Mouse (Mus musculus) forebrain, embryonic 11.5 days (tissue): ENCODE data around the gene Nt5dc3. TPM values are rescaled to one million over a fixed set of nuclear protein-coding genes. Genes with fewer than 3 reads are reported as not detected.

Experiments used
- polyA plus RNA-seq: library from polyadenylated mRNA; unstranded; fragments of >200 nt; fragmentation: Nextera tagmentation; extraction: Ambion mirVana; gene quantifications from 2 replicates; pipeline ENCODE4 v1.2.1, GENCODE M21; 2014

The Nt5dc3 gene
- polyA plus RNA-seq, 1 experiment from 2014 or later = 1.5 TPM

Other genes with a start within 250 kb of the Nt5dc3 start
- 429 and 475 TPM in 2 replicates for gene Hsp90b1, start 73.5 kb upstream of the Nt5dc3 start, polyA plus RNA-seq
- gene Ttc41, start 73.2 kb upstream of the Nt5dc3 start, polyA plus RNA-seq = 2.5 and 3.6 TPM in 2 replicates
- gene Gm49358, start 15.0 kb upstream of the Nt5dc3 start, polyA plus RNA-seq = not detected in 2 replicates
- gene Stab2, start 229.0 kb downstream of the Nt5dc3 start, polyA plus RNA-seq = 0.27 TPM in 1 of 2 replicates, not detected in the other